Mouse (Mus musculus) spleen, adult 2 months (tissue): ENCODE measurements around the gene Zfhx2.

Source experiments
- CTCF ChIP-seq: fragments of 200-500 bp; IDR thresholded peaks from 2 replicates; pipeline ENCODE4 v1.5.1; 2011; ENCODE audit warnings: mild to moderate bottlenecking, inconsistent platforms; ENCODE audit not compliant: insufficient read depth, insufficient read length, insufficient replicate concordance; ENCODE audit errors: extremely low read depth
- POLR2A ChIP-seq: fragments of 200-500 bp; IDR thresholded peaks from 2 replicates; pipeline ENCODE4 v1.6.1; 2011; ENCODE audit warnings: low read depth, low read length, inconsistent platforms

DNA sequence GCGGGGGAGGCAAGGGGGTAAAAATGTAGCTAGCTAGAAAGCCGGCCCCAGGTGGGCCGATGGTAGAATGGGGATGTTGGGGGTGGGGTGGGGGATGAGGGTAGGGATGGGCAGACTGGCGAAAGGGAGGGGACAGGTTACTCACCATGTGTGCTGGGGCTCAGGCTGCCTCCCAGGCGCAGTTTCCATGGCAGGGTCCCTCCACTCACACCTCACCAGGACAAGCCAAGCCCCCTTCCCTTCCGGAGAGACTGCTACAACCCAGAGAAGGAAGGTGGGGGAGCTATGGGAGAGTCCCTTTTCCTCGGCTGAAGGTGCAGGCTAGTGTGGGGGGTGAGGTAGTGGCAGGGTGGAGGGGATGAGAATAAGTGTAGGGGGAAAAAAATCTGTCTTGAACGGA, 23.7 kb upstream of the Zfhx2 start:
- TF ChIP-seq CTCF (no peak), POLR2A (no peak)
